Mouse (Mus musculus) midbrain, embryonic 12.5 days (tissue): Measurements from ENCODE around the gene Pmp22. TPM values are rescaled to one million over a fixed set of nuclear protein-coding genes. Genes with fewer than 3 reads are reported as not detected.

ENCODE experiments used
- ATAC-seq: fragments of 200-750 bp; cut with Nextera tagmentation; 2 replicates; pipeline ENCODE4 v1.8.0; 2017; ENCODE audit warnings: low read depth, moderate TSS enrichment, moderate library complexity; ENCODE audit not compliant: low FRiP score
- H3K27ac ChIP-seq: fragments of 300-500 bp; sonication (generic); replicated peaks from 2 replicates; pipeline ENCODE4 v1.5.1; 2016; ENCODE audit warnings: mild to moderate bottlenecking
- H3K27me3 ChIP-seq: fragments of 300-500 bp; sonication (generic); 2 replicates; pipeline ENCODE4 v1.6.1; 2016; ENCODE audit warnings: mild to moderate bottlenecking
- H3K36me3 ChIP-seq: fragments of 300-500 bp; sonication (generic); 2 replicates; pipeline ENCODE4 v1.6.1; 2016
- H3K4me1 ChIP-seq: fragments of 300-500 bp; sonication (generic); 2 replicates; pipeline ENCODE4 v1.6.1; 2016
- H3K4me2 ChIP-seq: fragments of 300-500 bp; sonication (generic); replicated peaks from 2 replicates; pipeline ENCODE4 v1.6.1; 2016; ENCODE audit warnings: mild to moderate bottlenecking, moderate library complexity
- H3K4me3 ChIP-seq: fragments of 300-500 bp; sonication (generic); 2 replicates; pipeline ENCODE4 v1.5.1; 2016; ENCODE audit warnings: mild to moderate bottlenecking
- H3K9ac ChIP-seq: fragments of 300-500 bp; sonication (generic); replicated peaks from 2 replicates; pipeline ENCODE4 v1.6.1; 2016; ENCODE audit warnings: mild to moderate bottlenecking, moderate library complexity
- H3K9me3 ChIP-seq: fragments of 300-500 bp; sonication (generic); 2 replicates; pipeline ENCODE4 v1.6.1; 2016; ENCODE audit warnings: mild to moderate bottlenecking
- WGBS: fragments of 180-500 bp; shearing (Covaris S2); methylation state at CpG from one replicate; pipeline ENCODE4 v1.1.7; 2016; 5-methylcytosine and 5-hydroxymethylcytosine counted together
- polyA plus RNA-seq: library from polyadenylated mRNA; unstranded; fragments of >200 nt; fragmentation: Nextera tagmentation; extraction: Ambion mirVana; gene quantifications from 2 replicates; pipeline ENCODE4 v1.2.1, GENCODE M21; 2016

Gene Pmp22
- polyA plus RNA-seq, 1 experiment from 2014 or later = 41.6 TPM

DNA sequence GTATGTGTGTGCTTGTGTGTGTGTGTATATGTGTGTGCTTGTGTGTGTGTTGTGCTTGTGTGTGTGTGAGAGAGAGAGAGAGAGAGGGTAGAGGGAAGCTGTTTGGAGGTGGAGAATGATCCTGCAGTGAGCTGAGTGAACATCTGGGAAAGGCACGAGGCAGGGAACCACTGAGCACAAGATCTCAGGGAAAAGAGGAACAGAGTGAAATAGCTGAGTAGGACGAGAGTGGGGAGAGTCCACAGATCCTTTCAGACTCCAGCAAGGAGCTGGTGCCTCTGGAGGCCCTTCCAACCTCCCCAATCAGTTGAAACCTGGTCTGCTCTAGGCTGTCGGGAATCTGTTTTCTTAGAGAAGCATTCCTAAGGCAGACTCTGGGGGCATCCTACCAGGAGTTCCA is 10.0 kb downstream of the Pmp22 start:
- no peak overlapping the region for H3K9ac ChIP-seq
- H3K27me3 ChIP-seq = peaks cover 19% of the 10 kb centered on the region
- no peaks in the 10 kb centered on the region for H3K9me3 ChIP-seq
- no peaks in the 10 kb centered on the region for H3K36me3 ChIP-seq
- no peak overlapping the region for H3K27ac ChIP-seq
- H3K4me1 ChIP-seq = no peaks in the 10 kb centered on the region
- no peak overlapping the region for H3K4me2 ChIP-seq
- ATAC-seq = no peak
- no peak overlapping the region for H3K4me3 ChIP-seq
- WGBS = 67% methylated on average over 3 of the region's 3 CpGs

DNA sequence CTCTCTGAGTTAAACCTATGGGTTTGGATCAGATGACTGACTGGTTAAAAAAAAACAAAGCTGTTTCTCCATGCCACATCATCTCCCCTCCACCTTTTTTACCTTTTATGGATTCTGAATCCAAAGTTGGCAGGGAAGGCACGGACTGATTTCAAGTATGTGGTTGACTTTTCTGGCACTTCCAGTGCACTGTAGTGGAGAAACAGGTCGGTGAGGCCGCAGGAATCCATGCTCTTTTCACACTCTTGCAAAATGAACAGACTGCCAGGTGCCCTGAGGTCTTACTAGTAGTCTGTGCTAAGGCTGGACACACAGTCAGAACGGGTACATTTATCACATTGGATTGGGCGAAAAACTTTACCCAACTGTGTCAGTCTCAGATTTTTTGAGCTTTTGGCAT is 13.5 kb downstream of the Pmp22 start:
- Histone ChIP-seq H3K27me3 (no peaks in the 10 kb centered on the region), H3K9ac (no peak overlapping the region), H3K27ac (no peak overlapping the region), H3K4me2 (no peak overlapping the region), H3K4me3 (no peak overlapping the region), H3K36me3 (no peaks in the 10 kb centered on the region), H3K4me1 (no peaks in the 10 kb centered on the region), H3K9me3 (no peaks in the 10 kb centered on the region)
- ATAC-seq = no peak
- 92% methylated on average over 5 of the region's 5 CpGs for WGBS

DNA sequence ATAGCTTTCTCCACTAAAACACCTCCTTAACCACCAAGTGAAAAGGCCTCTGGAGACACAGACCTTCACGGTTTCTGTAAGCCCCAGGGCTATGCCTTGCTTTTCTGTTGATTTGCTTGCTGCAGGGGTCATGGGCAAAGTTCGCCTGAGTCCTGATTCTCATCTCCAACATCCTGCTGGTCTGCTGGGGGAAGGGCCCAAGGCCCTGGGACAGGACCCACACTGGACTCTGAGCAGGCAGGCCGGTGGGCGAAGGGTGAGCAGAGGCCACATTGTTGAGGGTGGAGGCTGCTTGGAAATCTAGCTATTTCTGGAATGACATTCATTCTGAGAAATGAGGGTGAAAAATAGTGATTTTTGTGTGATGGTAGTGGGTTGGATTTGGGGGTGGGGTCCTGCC is 14.0 kb downstream of the Pmp22 start:
- no peak overlapping the region for H3K27ac ChIP-seq
- H3K9ac ChIP-seq = no peak overlapping the region
- H3K27me3 ChIP-seq = no peaks in the 10 kb centered on the region
- WGBS = 87% methylated on average over 4 of the region's 4 CpGs
- no peak overlapping the region for H3K4me3 ChIP-seq
- no peaks in the 10 kb centered on the region for H3K4me1 ChIP-seq
- no peak overlapping the region for H3K4me2 ChIP-seq
- no peaks in the 10 kb centered on the region for H3K36me3 ChIP-seq
- no peaks in the 10 kb centered on the region for H3K9me3 ChIP-seq
- no peak for ATAC-seq

DNA sequence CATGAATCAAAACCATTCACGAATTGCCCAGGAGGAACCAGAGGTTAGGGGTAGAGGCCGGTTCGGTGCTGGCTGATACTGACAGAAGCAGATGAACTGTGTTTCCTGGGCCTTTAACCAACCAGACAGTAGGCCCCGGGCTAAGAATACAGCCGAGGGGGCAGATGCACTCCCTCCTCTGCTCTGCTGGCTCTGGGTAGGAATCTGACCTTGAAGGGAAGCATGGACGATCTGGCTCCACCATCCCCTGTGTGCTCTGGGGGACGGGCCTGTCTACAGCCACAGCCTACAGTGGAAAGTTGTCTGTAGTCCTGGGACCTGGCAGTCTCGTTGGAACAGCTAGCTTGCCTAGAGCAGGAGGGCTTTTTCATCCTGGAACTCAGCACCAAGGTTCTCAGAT is 14.7 kb downstream of the Pmp22 start:
- WGBS = 84% methylated on average over 8 of the region's 8 CpGs
- no peaks in the 10 kb centered on the region for H3K36me3 ChIP-seq
- no peak overlapping the region for H3K27ac ChIP-seq
- H3K4me2 ChIP-seq = no peak overlapping the region
- H3K4me3 ChIP-seq = no peak overlapping the region
- H3K4me1 ChIP-seq = no peaks in the 10 kb centered on the region
- H3K9ac ChIP-seq = no peak overlapping the region
- ATAC-seq = no peak
- no peaks in the 10 kb centered on the region for H3K9me3 ChIP-seq
- no peaks in the 10 kb centered on the region for H3K27me3 ChIP-seq

DNA sequence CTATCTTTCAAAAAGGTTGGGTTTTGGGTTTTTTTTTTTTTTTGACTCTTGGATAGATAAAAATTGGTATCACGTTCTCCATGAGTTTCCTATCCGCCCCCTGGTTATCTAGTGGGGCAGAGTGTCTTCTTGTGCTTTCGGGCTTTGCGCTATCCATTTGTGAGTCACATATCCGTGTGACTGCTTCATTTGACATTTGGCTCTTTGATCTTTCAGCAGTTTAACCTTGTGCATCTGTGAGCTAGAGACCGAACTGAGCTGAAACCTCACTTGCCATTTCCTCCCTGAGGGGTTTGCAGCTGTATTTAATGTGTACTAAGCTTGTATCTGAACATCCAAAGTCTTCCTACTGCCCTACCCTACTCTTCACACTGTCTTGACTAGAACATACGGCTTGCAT is 17.8 kb downstream of the Pmp22 start:
- Histone ChIP-seq H3K4me2 (no peak overlapping the region), H3K36me3 (no peaks in the 10 kb centered on the region), H3K27ac (no peak overlapping the region), H3K4me3 (no peak overlapping the region), H3K27me3 (no peaks in the 10 kb centered on the region), H3K9me3 (no peaks in the 10 kb centered on the region), H3K9ac (no peak overlapping the region), H3K4me1 (no peaks in the 10 kb centered on the region)
- 86% methylated on average over 7 of the region's 7 CpGs for WGBS
- ATAC-seq = no peak

DNA sequence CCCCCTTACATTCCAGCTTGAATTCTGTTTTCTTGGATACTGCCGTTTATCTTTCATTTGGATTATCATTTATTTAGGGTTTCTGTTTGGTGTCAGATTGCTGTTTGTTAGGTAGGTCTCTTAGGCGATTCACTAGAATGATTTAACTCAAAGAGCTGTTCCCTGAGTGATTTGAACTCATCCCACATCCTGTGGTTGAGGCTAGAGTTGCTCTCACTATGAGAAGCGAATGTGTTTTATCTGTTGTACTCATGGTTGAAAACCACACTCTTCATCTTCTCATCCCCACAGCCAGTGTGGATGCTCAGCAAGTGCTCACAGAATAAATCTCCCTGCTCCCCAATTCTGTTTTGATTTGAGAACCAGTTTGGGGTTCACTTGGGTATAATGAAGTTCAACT is 19.5 kb downstream of the Pmp22 start:
- no peak for ATAC-seq
- H3K4me3 ChIP-seq = no peak overlapping the region
- no peaks in the 10 kb centered on the region for H3K4me1 ChIP-seq
- no peak overlapping the region for H3K9ac ChIP-seq
- H3K27ac ChIP-seq = no peak overlapping the region
- H3K9me3 ChIP-seq = no peaks in the 10 kb centered on the region
- H3K36me3 ChIP-seq = no peaks in the 10 kb centered on the region
- H3K27me3 ChIP-seq = no peaks in the 10 kb centered on the region
- H3K4me2 ChIP-seq = no peak overlapping the region
- 83% methylated on average over 3 of the region's 3 CpGs for WGBS

DNA sequence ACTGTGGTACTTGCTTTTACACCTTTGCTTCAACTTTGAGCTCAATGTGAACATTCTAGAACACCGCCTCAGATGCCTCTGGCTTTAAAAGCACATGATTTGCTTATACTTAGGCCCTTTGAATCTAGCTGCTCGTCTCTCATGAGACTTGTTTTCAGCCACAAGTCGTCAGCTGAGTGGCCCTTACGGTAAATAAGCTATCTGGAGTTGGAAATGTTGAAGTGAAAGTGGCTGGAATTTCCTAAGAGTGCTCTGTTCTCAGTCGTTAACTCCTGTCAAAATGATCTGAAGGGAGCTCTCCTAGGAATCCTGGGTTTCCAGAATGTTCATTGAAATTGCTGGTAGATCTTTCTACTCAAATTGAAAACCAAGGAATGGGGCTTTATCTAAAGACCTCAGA is 23.1 kb downstream of the Pmp22 start:
- H3K4me2 ChIP-seq = no peak overlapping the region
- no peaks in the 10 kb centered on the region for H3K27me3 ChIP-seq
- no peak overlapping the region for H3K9ac ChIP-seq
- no peak for ATAC-seq
- H3K4me3 ChIP-seq = no peak overlapping the region
- H3K36me3 ChIP-seq = no peaks in the 10 kb centered on the region
- H3K4me1 ChIP-seq = no peaks in the 10 kb centered on the region
- WGBS = 87% methylated on average over 5 of the region's 5 CpGs
- H3K27ac ChIP-seq = no peak overlapping the region
- H3K9me3 ChIP-seq = no peaks in the 10 kb centered on the region

DNA sequence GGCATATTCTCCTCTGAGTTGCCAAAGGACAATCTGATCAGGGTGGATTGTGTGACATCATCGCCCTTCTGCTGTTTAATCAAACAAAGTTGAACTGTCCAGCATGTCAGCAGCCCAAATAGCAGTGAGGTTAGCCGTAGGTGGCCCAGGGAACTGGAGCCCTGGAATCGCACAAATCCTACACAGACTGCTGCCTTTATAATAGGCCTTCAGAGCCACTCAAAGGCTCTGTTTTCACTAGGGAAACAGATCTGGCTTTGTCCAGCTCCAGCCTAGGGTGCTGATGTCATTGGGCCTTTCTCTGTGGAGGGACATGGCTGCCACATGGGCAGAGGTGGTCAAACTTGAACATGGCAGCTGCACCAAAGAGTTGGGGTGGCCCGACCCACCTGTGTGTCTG is 28.3 kb downstream of the Pmp22 start:
- H3K9ac ChIP-seq = no peak overlapping the region
- H3K36me3 ChIP-seq = no peaks in the 10 kb centered on the region
- no peaks in the 10 kb centered on the region for H3K9me3 ChIP-seq
- 83% methylated on average over 4 of the region's 4 CpGs for WGBS
- H3K27me3 ChIP-seq = no peaks in the 10 kb centered on the region
- no peak overlapping the region for H3K4me3 ChIP-seq
- no peak overlapping the region for H3K27ac ChIP-seq
- H3K4me2 ChIP-seq = no peak overlapping the region
- no peaks in the 10 kb centered on the region for H3K4me1 ChIP-seq
- ATAC-seq = no peak

DNA sequence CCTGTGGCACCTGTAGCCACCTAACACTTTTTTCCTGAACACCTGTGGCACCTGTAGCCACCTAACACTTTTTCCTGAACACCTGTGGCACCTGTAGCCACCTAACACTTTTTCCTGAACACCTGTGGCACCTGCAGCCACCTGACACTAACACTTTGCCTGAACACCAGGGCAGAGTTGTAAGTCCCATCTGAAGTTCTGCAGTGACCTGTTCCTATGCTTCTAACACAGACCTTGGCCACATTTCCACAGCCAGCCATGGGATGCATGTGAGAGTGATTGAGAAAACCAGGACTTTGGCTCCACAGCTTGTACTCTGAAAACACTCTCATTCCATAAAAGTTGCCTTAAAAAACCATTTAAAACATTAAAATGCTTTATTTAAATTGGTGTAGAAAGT is 32.1 kb downstream of the Pmp22 start:
- Histone ChIP-seq H3K36me3 (no peaks in the 10 kb centered on the region), H3K27me3 (no peaks in the 10 kb centered on the region), H3K4me1 (no peaks in the 10 kb centered on the region), H3K27ac (no peak overlapping the region), H3K4me3 (no peak overlapping the region), H3K9ac (no peak overlapping the region), H3K4me2 (no peak overlapping the region), H3K9me3 (no peaks in the 10 kb centered on the region)
- ATAC-seq = no peak

DNA sequence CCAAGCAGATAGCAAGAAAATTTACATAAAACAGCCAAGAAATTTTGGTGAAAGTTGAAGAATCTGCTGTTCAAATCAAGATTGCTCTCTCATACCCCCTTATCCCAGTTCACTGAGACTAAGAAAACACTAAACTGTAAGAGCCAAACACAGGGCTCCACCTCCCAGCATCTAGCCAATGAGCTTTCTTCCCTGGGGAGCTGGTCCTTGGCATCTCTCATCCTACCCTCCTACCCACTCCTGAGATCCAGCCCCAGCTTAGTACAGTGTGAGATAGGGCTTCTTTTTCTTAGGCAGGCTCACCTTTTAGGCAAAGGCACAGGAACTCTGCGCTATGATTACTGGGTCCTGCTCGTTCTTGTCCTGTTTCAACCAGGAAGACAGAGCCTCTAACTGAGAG is 34.0 kb downstream of the Pmp22 start:
- no peaks in the 10 kb centered on the region for H3K9me3 ChIP-seq
- no peaks in the 10 kb centered on the region for H3K36me3 ChIP-seq
- WGBS = 86% methylated on average over 2 of the region's 2 CpGs

DNA sequence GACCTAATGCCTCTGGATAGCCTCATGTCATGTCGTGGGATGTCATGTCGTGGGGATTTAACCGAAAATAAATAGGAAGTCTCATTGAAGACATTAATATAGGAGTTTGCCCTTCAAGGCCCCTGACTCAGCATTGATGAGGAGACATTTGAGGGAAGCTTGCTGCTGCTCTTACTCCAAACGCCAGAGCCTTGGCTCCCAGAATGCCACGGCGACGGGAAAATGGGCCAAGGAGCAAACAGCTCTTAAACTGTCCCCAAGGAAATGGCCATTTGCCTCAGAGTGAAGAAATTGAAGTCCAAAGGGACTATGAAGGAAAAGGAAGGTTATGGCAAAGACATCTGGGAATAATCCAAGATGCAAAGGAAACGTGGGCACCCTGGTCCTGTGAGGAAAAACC is 34.8 kb downstream of the Pmp22 start:
- H3K27me3 ChIP-seq = no peaks in the 10 kb centered on the region
- no peaks in the 10 kb centered on the region for H3K36me3 ChIP-seq
- no peaks in the 10 kb centered on the region for H3K9me3 ChIP-seq
- no peak overlapping the region for H3K9ac ChIP-seq
- ATAC-seq = no peak
- 91% methylated on average over 8 of the region's 8 CpGs for WGBS
- H3K4me3 ChIP-seq = no peak overlapping the region
- H3K4me1 ChIP-seq = no peaks in the 10 kb centered on the region
- no peak overlapping the region for H3K27ac ChIP-seq
- no peak overlapping the region for H3K4me2 ChIP-seq

More for the DNA sequence above, 34.0 kb downstream of the Pmp22 start:
- H3K9ac ChIP-seq = no peak overlapping the region
- H3K4me2 ChIP-seq = no peak overlapping the region
- no peak for ATAC-seq
- H3K4me1 ChIP-seq = no peaks in the 10 kb centered on the region
- no peaks in the 10 kb centered on the region for H3K27me3 ChIP-seq
- H3K27ac ChIP-seq = no peak overlapping the region
- no peak overlapping the region for H3K4me3 ChIP-seq

DNA sequence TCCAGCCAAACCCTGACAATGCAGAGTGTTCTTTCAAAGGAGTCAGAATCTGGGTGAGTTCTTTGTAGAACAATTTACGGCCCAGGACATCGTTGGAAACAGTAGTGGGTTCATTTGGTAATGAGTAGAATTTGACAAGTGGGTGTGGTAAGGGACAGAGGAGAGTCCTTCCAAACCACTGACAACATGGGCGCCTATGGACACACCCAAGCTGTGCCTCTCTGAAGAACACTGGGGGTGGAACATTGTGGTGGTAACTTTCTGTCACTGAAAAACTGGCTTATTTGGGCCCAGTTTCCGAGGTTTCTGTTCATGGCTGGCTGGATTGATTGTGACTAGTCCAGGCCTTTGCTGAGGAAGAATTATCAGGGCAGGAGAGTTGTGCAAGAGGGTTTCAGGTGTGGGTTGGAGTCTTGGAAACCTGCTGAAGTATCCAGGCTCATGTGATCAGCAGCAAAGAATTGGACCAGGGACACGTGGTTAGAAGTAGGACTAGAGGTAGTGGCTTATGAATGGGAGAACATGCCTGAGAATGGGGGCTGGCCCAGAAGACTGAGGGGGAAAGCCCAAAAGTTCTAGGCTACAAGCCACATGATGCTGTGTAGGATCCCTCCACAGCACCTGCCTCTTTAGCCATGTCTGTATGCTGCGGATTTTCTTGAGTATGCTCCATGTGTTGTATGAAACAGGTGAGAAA is 35.4 kb downstream of the Pmp22 start:
- H3K9ac ChIP-seq = no peak overlapping the region
- 86% methylated on average over 6 of the region's 6 CpGs for WGBS
- H3K4me1 ChIP-seq = no peaks in the 10 kb centered on the region
- H3K4me3 ChIP-seq = no peak overlapping the region
- no peak overlapping the region for H3K4me2 ChIP-seq
- H3K27me3 ChIP-seq = no peaks in the 10 kb centered on the region
- H3K36me3 ChIP-seq = no peaks in the 10 kb centered on the region
- no peak overlapping the region for H3K27ac ChIP-seq
- no peaks in the 10 kb centered on the region for H3K9me3 ChIP-seq
- ATAC-seq = no peak

DNA sequence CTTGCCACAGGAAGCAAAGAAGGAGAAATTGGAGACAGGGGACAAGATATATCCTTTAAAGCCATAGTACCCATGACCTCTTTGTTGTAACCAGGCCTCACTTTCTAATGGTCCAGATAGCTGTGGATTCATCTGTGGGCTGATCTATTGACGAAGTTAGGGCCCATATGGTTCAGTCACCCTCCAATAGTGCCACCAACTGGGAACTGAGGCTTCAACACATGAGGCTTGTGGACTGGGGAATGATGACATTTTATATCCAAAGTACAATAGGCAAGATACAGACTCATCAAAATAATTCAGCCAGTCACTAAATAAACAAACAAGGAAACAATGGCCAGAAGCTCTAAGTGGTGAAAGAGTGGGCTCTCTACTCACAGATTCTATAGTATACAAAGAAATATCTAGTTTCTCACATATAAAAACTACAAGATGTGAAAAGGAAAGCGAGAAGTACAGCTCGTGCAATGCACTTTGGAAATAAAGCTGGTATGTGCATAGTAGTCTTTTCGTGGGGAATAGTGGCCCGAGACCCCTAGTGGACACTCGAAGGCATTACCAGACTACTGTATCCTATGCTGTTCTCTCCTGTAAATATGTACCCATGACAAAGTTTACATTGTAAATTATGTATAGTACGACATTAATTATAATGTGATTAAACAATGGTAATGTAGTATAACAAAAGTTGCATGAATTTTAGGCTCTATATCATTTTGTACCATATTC is 36.1 kb downstream of the Pmp22 start:
- WGBS = 53% methylated on average over 7 of the region's 7 CpGs
- Histone ChIP-seq H3K27ac (no peak overlapping the region), H3K9ac (no peak overlapping the region), H3K4me3 (no peak overlapping the region), H3K9me3 (no peaks in the 10 kb centered on the region), H3K4me2 (no peak overlapping the region), H3K4me1 (no peaks in the 10 kb centered on the region), H3K36me3 (no peaks in the 10 kb centered on the region), H3K27me3 (no peaks in the 10 kb centered on the region)
- no peak for ATAC-seq
